Mouse (Mus musculus): Measurements from ENCODE around the gene Mgll.

The Mgll gene

DNA sequence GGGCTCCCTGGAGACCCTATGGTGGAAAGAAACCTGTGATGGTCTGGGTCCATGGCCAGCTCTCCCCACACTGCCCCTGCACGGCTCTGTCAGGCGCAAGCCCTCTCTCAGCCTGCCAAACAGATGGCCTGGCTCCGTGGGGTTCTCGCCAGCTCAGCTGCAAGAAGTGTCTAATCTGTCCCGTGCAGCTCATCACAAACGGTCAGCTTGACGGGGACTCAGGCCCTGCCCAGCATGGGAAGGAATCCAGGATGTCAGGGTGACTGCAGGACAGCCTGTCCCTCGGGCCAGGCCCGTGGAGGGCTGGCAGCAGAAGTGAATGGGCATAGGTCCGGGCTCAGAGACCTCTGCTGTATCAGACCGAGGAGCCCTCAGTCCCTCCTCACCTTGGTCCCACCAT is 97.7 kb downstream of the Mgll start:
- peak; percentile 74 for ATAC-seq (ENCODE audit: insufficient number of reproducible peaks, low FRiP score, low TSS enrichment)

DNA sequence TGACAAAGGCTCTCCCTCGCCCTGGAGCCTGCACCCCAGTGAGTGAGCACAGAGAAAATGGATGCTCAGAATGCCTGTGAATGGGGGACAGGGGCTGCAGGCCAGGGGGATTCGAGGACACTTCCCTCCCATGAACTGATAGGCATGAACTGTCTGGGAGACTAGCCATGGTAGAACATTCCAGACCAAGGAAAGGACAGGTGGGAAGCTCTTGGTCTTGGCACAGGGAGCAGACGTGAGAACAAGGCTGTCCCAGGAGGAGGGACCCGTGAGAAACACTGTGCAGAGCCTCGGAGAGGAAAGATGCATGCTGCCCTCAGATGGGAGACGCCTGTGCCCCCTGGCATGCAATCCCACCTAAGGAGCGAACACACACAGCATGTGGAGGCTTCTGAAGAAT is 100.0 kb downstream of the Mgll start:
- no peak for ATAC-seq (ENCODE audit: insufficient number of reproducible peaks, low FRiP score, low TSS enrichment)

DNA sequence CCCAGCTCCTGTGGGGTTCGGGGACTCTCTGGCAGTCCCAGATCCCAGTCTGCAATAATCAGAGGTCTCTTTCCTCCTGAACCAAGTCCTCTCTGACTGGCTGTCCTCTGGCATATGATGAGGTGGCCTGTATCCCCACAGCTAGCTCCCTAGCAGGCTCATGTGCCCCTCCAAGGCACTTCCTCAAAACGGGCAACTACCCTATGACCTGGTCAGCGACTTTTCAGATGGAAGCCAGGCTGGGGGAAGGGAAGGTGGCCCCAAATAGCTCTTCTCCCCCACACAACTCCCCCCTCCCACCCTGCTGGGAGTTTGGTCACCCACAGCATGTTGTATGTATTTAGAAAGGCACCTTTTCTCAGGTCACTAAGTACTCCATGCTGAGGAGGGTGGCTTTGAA is 101.9 kb downstream of the Mgll start:
- no peak for ATAC-seq (ENCODE audit: insufficient number of reproducible peaks, low FRiP score, low TSS enrichment)

DNA sequence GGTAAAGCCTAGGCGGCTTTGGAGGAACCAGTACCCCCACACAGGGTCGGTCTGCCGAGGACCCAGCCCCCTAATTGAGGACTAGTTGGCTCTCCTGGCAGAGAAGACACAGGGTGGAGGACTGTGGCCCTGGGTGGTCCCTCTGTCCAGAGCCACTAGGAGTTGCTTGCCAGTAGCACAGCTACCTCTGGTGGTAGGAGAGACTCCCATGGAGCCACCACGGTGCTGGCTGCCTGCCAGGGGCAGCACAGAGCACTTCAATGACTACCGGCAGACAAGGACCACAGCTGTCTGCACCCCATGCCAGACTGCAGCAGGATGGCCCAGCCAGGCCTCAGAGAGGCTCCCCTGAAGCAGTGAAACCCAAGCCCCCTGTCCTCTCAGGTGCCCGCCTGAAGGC is 102.3 kb downstream of the Mgll start:
- ATAC-seq (ENCODE audit: insufficient number of reproducible peaks, low FRiP score, low TSS enrichment) = no peak

DNA sequence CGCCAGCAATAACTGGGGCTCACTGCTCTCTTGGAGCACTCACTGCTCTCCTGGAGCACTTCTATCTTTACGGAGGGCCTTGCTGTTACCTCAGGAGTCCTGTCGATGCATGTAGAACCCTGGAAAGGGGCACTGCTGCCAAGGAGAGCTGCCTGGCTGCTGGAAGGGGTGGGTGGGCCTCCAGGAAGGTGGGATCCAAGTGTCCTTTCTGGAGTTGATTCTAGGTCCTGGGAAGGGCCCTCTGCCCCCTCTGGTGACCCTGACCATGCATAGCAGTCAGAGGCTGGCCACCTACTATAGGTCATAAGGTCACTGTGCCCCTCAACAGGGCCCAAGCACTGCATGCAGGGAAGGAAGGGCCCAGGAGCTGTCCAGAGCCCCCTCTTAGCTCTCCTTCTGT is 102.8 kb downstream of the Mgll start:
- no peak for ATAC-seq (ENCODE audit: insufficient number of reproducible peaks, low FRiP score, low TSS enrichment)

DNA sequence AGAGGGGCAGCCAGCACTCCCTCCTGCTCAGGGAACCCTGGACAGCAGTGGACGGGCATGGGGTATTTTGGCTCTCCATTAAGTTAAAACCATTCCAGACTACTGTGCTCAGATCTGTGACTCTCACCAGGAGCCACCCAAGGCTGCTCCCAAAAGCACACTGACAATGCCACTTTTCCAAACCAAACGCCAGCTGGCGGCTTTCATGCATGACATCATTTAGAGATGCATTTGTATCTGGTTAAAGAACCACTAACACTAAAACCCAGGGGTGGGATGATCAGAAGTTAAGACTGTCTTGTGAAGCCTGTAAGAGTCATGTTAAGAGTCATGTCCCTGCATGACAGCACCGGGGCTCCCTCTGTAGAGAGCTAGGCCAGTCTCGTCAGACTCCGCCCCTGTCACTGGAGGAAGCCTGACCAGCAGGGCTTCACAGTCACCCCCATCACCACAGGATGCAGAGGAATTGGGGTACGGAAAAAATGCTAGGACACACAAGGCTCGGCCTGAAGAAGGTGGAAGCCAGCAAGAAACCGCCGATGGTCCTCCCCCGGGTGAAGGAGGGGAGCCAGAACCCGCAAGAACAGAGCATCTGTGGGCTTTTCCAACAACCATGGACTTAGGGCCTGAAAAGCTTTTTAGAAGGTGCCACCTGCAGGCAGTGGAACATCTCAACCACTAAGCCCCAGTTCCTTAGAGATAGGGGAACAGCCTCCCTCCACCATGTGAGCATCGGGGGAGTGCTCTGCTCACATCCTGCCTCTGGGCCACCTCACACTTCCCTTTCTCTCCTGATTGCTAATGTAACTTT is 103.4 kb downstream of the Mgll start:
- no peak for ATAC-seq (ENCODE audit: insufficient number of reproducible peaks, low FRiP score, low TSS enrichment)

DNA sequence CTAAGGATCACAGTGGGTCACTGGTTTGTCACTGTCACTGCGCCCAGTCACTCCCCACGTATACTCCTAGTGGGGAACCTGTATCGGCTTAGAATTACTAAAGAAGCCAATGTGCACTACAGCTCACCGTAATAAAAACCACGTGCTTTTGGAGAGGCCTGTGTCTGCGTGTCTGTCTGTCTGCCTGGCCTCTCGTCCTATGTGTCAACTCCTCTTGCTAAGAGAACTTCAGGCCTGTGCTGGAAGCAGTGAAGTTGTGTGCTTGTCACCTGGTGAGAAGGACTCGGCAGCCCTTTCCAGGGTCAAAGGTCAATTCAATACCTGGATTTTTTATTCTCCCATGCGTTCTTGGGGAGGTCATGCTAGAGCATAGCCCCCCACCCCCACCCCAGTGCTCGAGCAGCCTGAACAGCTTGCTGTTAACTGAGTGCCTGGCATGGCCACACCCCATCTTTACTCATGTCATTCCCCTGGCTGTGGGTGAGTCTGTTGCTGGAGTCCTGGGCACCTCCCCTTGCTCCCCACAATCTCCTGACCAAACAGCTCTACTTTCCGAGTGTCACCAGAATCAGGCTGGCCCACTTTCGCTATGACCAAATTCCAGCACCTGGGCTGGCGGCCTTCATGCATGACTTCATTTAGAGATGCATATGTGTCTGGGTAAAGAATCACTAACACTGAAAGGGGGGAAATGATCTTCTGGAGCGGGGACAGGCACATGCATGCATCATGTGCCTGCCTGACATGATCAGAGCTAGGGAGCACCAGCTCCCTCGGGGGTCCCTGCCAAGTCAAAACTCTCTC is 104.2 kb downstream of the Mgll start:
- ATAC-seq (ENCODE audit: insufficient number of reproducible peaks, low FRiP score, low TSS enrichment) = no peak

DNA sequence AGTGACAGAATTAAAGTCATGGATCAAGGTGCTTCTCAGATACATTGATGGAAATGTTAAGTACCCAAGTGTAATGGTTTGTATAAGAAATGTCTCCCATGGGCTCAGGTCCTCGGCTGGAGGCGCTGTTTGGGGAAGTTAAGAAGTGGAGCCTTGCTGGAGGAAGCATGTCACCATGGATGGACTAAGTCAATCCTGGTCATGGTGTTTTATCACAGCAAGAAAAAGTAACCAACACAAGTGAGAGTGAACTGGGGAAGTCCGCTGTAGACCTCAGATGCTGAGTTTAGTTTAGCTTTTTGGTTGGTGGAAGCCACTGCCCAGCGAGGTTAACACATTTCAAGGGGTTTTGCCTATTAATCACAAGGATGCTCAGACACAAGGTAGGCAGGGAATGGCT is 105.4 kb downstream of the Mgll start:
- no peak for ATAC-seq (ENCODE audit: insufficient number of reproducible peaks, low FRiP score, low TSS enrichment)

DNA sequence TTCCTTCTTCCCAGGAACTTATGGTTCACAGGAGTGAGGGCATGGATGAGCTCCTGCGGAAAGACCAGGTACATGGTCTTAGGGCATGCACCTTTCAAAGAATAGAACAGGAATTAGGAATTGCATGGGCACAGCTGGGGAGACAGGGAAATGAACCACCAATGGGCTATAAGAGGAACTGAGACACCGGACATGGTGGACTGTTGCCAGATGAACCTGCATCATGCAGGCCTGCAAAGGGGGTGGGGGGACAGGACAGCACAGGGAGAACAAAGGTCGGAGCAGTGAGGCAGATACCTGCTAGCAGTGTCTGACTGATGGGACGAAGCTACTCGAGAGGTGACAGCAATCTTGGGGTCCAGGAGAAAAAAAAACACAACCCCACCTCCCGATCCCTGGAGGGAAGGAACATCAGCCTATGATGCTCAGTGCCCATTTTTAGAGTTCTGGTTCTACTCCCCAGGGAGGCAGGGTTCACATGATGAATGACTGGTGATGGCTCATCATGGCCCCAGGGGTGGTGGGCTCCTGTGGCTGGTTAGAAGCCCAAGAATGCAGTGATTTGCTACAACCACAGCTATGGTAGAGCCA is 106.0 kb downstream of the Mgll start:
- ATAC-seq (ENCODE audit: insufficient number of reproducible peaks, low FRiP score, low TSS enrichment) = no peak

DNA sequence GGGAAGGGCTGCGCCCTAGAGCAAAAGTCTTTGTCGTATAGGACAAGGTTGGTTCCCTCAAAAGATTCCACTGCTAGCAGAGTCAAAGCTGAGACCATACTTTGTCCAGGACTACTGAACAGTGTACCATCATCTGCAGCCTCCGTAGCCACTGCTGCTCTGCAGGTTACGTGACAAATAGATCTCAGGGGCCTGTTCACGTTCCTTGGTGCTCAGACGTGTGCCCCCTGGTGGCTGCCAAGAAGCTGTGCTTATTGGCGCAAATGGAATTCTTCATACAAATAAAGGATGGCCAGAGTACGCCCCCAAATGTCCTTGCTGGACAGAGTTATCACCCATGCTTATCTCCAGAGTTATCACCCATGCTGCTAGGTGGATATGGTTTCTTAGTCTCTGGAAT is 107.2 kb downstream of the Mgll start:
- peak; percentile 43 for ATAC-seq (ENCODE audit: insufficient number of reproducible peaks, low FRiP score, low TSS enrichment)

DNA sequence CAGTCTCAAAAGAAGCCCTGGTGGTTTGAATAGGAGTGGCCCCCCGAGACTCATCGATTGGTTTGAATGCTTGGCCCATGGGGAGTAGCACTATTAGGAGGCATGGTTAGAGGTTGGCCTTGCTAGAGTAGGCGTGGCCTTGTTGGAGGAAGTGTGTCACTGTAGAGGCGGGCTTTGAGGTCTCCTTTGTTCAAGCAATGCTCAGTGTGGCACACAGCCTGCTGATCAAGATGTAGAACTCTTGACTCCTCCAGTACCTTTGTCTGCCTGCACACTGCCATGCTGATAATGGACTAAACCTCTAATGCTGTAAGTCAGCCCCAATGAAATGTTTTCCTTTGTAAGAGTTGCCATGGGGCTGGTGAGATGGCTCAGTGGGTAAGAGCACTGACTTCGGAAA is 108.5 kb downstream of the Mgll start:
- no peak for ATAC-seq (ENCODE audit: insufficient number of reproducible peaks, low FRiP score, low TSS enrichment)

DNA sequence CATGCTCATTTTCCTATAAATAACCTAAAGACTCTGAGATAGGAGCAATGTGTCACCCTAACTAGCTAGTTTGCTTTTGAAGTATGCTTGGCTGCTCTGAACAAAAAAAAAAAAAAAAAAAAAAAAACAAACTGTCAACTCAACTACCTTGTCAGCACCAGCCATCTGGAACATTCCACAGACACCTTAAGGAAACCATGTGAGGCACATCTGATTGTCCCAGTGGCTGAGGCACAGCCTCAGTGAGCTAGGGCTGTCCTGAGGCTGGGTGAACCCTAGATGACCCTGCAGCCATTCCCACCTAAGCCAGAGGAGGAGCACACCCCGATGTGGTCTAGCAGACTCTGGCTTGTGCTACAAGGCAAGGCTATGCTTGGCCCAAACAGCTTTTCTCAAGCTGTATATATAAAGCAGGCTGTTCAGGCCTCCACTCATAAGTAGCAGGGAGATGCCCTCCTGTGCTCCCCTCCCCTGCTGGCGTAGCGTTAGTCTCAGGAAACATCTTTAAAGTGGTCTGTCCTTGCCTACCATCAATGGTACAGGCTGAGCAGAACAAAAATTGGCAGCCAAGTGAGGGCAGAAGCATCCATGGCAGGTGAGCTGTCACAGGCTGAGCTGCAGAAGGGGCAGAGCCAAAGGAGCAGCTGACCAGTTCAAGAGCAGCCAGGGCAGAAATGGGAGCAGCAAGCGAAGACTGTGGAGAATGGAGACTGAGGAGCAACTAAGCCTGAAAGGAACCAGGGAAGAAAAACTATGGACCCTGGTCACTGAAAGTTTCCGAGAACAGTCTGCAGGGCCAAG is 109.3 kb downstream of the Mgll start:
- ATAC-seq (ENCODE audit: insufficient number of reproducible peaks, low FRiP score, low TSS enrichment) = no peak

DNA sequence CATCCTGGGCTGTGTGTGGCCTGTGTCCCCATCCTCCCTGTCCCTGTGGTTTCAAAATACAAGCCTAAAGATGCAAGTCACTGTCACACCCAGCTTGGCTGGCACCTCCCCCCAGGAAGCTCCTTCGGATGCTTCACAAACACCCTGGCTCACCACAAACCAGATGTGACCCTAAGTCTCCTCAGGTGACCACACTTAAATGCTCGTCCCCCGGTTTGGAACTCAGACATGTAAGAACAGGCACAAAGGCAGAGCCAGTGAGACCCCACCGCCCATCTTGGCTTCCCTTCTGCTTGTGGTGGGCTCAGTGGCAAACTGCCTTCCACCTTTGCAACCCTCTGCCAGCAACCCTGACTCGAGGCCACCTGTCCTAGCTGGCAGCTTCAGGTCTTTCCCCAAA is 110.8 kb downstream of the Mgll start:
- ATAC-seq (ENCODE audit: insufficient number of reproducible peaks, low FRiP score, low TSS enrichment) = no peak

DNA sequence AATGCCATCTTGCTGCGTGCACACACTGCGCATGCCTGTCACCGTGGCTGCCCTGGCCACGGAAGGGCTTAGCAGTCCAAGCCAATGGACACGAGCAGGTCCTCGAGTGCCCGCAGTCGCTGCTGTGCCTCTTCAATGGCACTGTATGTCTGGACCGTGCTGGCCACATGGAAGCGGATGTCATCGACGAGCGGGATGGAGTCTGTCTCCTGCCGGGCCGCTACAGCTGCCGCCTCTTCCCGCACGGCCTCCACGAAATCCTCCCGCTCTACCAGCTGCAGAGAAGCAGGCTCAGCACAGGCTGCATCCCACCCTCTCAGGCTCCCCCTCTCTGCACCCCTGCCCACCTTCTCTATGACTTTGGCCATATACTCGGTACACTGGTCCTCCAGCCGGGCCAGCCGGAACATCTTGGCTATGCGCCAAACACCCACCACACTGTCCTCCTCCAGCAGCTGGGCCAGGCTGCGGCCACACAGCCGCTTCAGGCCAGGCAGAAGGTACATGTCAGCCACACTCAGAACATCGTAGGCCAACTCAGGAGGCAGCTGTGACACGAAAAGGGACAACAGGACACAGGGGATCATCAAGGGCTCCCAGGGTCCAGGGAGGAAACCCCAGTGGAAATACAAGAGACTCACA is 112.1 kb downstream of the Mgll start:
- no peak for ATAC-seq (ENCODE audit: insufficient number of reproducible peaks, low FRiP score, low TSS enrichment)

DNA sequence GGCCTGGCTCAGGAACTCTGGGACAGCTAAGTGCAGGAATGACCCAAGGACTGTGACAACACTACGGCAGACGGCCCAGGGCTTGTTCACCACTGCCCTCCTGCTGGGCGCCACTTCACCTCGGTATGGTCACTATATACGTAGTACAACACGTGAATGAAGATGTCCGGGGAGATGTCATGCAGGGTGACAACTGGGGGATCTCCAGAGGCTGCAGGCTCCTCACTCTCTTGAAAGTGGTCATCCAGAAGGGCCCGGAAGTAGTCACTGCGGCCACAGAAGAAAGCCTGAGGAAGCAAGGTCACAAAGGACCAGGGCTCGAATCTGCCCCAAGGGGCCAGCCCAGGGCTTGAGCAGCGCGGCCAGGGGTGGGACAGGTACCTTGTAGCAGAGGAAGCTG is 113.8 kb downstream of the Mgll start:
- ATAC-seq (ENCODE audit: insufficient number of reproducible peaks, low FRiP score, low TSS enrichment) = no peak

DNA sequence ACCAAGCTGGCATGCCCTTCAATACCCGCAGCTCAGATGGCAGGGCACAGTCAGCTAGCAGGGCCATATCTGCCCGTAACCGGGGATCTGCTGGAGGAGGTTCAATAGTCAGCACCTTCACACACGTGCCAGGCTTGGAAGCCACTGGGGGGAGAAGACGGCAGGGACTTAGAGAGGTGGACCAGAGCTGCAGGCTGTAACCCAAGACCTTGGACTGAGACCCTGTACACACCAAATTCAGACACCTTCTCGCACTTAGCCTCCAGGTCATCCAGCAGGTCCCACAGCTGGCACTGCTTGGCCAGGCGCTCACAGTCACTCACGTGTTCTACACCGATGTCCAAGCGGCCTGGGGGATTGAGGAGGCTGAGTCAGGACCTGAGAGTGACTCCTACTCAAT is 114.4 kb downstream of the Mgll start:
- no peak for ATAC-seq (ENCODE audit: insufficient number of reproducible peaks, low FRiP score, low TSS enrichment)

DNA sequence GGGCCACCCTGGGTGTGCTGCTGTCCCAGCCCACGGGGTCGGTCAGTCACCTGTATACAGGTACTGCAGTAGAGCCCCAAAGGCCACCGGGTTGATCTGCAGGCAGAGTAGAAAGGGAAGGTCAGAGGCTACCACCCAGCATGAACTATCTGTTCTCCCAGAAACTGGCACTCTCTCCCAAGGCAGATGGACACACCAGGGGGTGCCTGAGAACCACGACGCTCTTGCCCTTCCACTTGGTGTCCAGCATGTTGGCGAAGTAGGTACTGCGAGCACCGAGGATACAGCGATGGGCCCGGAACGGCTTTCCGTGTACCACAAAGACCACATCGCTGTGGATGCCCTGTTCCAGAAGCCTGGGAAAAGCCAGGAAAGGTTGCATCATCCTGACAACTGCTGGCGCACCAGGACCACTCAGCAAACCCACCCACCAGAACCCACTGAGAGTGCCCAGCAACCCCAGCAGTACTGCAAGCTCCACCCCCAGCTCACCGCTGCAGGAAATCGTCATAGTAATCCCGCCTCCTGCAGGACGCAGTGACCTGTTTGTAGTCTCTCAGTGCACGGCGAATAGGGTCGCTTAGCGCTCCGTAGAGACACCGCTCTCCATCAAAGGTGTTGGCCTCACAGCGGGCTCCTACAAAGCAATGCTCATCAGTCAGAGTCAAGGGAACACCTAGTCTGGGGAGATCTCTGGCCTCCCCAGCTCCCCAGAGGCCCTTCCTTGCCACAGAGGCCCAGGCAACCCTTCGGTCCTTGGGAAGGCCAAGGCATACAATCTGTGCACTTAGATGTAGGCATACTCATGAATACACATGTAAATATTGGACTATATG is 115.1 kb downstream of the Mgll start:
- no peak for ATAC-seq (ENCODE audit: insufficient number of reproducible peaks, low FRiP score, low TSS enrichment)

DNA sequence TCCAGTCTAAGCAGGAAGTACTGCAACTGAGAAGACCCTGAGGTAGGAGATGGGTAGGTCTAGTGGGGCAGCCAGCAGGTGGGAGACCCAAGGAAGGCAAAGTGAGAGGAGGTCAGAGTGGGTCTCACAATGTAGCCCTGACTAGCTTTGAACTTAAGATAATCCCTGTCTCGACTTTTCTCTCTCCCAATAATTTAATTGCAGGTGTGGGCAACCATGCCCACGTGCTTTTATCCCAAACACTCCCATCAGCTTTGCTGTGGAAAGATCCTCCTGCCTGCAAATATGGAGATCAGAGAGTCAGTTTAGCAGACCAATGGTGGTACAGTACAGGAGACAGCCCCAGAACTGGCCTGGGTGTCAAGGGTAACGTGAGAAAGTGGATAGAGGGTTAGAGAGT is 116.0 kb downstream of the Mgll start:
- ATAC-seq (ENCODE audit: insufficient number of reproducible peaks, low FRiP score, low TSS enrichment) = no peak

DNA sequence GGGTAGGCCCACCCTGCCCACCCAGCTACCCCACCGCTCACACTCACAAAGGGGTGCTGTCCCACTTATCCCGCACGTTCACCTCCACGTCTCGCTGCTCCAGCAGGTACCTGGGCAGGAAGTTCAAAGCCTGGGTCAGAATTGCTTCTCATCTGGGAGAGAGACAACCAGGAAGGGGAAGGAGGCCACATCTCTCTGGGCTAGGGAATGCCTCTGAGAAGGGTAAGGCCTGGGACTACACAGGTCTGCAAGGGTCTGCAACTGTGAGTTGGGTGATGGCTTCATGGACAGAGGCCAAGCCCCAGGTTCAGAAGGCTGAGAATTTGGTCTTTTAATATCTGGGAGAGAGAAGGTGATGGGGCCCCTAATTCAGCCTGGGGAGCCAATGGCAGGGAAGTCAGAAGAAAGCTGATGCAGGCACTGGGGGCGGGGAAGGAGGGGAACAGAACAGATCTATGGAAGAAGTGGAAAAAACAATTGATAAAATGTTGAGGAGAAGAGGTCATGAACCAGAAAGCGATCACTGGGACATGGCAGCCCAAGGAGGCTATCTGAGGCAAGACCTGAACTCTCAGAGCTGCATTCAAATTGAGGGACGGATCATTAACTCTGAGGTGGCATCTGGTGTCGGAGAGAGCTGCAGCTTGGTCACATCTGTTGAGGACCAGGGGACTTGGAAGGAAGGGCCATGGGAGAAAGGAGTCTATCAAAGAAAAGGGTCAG is 116.7 kb downstream of the Mgll start:
- no peak for ATAC-seq (ENCODE audit: insufficient number of reproducible peaks, low FRiP score, low TSS enrichment)

All from cerebellum, adult (tissue).